Mouse (Mus musculus) B cell, adult 2 months (primary cell): ENCODE measurements at regions not wholly inside any gene's neighbourhood (a gene's known extent, or its start where the extent isn't known, plus 50 kb on each side); places are given as distances from the start of the nearest gene placed in this dataset.

Experiments used
- DNase-seq, 2 experiments: peaks; one replicate each; pipeline ENCODE4 v3.0.0; 2022

GRCm38 (mm10) chr12:56275556-56276242, 70.0 kb downstream of the Mbip start:
- DNase-seq = no peak

- DNase-seq = no peak
Measured at GRCm38 (mm10) chr12:56265049-56265448, 80.6 kb downstream of the Mbip start.

- no peak for DNase-seq
Measured at GRCm38 (mm10) chr12:56261471-56261870, 84.2 kb downstream of the Mbip start.

GRCm38 (mm10) chr12:56258401-56259050, 87.2 kb downstream of the Mbip start:
- no peak for DNase-seq

- no peak for DNase-seq
Measured at GRCm38 (mm10) chr12:56256243-56256881, 89.3 kb downstream of the Mbip start.

- no peak for DNase-seq
Measured at GRCm38 (mm10) chr12:56252612-56253444, 92.9 kb downstream of the Mbip start.

- DNase-seq = no peak
Measured at GRCm38 (mm10) chr12:56250262-56250661, 95.4 kb downstream of the Mbip start.

GRCm38 (mm10) chr12:56246406-56246805, 99.3 kb downstream of the Mbip start:
- no peak for DNase-seq

GRCm38 (mm10) chr12:56242803-56243202, 102.9 kb downstream of the Mbip start:
- DNase-seq = no peak

- DNase-seq = peak in 1 of 2 experiments; percentile 3
Measured at GRCm38 (mm10) chr12:56241735-56242134, 104.0 kb downstream of the Mbip start.

GRCm38 (mm10) chr12:56240206-56240605, 105.5 kb downstream of the Mbip start:
- no peak for DNase-seq

- no peak for DNase-seq
Measured at GRCm38 (mm10) chr12:56234571-56234970, 111.1 kb downstream of the Mbip start.

- no peak for DNase-seq
Measured at GRCm38 (mm10) chr12:56233209-56233608, 112.5 kb downstream of the Mbip start.

GRCm38 (mm10) chr12:56224142-56224895, 121.4 kb downstream of the Mbip start:
- no peak for DNase-seq

- DNase-seq = no peak
Measured at GRCm38 (mm10) chr12:56193524-56193923, 152.2 kb downstream of the Mbip start.

GRCm38 (mm10) chr12:56189562-56189961, 156.1 kb downstream of the Mbip start:
- no peak for DNase-seq

- DNase-seq = no peak
Measured at GRCm38 (mm10) chr12:56160736-56161135, 185.0 kb downstream of the Mbip start.

GRCm38 (mm10) chr12:56144359-56144758, 201.3 kb downstream of the Mbip start:
- DNase-seq = no peak

- no peak for DNase-seq
Measured at GRCm38 (mm10) chr12:56143789-56144188, 201.9 kb downstream of the Mbip start.

GRCm38 (mm10) chr12:56114446-56114845, 231.2 kb downstream of the Mbip start:
- DNase-seq = no peak

GRCm38 (mm10) chr12:56081406-56081805, 245.3 kb downstream of the Brms1l start:
- no peak for DNase-seq

GRCm38 (mm10) chr12:56064183-56064582, 228.1 kb downstream of the Brms1l start:
- DNase-seq = no peak
